Mouse (Mus musculus) heart, adult 18-20 months (tissue): ENCODE results near the gene Dapp1. TPM values are rescaled to one million over a fixed set of nuclear protein-coding genes. Genes with fewer than 3 reads are reported as not detected.
"Not testable (repeated sequence)": the region's sequence is repeated elsewhere in the genome, so short reads cannot be mapped to it uniquely, and the experiment has no call there.

ENCODE experiments used
- DNase-seq, 2 experiments: peaks; one replicate each; pipeline ENCODE4 v3.0.0; 2021 to 2022; ENCODE audit warnings: mixed read lengths in 1 of 2
- total RNA-seq, 2 experiments: library from RNA; stranded (reverse); gene quantifications; 2 replicates each; pipeline ENCODE4 v1.2.3; 2021

The Dapp1 gene
- total RNA-seq, 2 experiments from 2014 or later, result 5.4 to 9.7 TPM

DNA sequence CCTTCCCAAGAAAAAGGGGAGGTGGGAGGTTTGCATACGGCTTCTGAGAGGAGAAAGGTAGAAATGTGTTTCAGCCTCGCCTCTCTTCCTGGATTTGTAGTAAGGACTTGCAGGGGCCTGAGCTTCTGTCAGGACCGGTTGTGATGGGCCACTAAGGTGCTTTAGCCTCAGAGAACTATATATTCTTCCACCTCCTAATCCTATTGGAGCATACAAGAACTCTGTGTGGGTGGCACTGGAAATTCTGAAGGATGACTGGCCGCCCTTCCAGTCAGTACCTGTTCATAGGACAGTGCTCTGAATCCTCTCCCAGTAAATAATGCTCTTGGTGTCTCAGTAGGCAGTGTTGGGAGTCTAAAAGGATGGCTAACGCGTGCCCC, 62.4 kb downstream of the Dapp1 start:
- DNase-seq, result no peak

DNA sequence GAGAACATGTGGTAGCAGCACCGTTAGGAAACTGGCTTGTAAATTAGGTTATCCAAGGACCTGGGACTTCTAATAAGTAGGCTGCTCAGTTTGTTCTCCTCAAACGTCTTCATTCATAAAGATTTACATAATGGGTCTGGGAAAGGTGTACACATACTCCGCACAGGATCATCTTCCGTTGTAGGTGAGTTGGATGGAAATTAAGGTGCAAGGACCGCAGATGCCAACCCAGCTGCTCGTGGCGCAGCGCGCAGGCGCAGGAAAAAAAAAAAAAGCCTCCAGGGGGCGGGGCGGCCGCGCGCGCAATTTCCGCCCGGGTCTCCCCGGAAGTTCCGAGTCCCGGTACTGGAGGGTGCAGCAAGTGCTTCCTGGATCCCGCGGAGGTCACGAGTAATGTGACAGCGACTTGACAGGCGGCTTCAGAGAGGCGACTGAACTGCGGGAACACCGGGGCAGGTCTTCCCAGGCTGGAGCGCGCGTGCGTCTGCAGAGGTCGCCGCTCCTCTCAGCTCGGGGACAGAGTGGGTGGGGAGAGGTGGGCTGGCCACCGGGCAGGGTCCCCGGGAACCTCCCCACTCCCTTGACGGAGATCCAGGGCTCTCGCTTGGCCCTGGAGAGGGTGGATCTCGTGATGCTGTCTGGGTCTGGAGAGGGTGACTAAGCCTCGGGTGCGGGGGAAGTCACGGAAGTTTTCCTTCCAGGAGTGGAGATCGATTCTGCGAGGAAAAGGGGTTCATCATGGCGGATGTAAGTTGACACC, 63.0 kb downstream of the Dapp1 start, which contains the start of gene Lamtor3:
TSS of gene Lamtor3 (plus strand) at position 335 of the 760 bp plus-strand sequence.
- peak; percentile 88 to 90 for DNase-seq

GRCm38 (mm10) chr3:137917694-137918171, 63.6 kb downstream of the Dapp1 start:
- DNase-seq, result peak in 1 of 2 experiments; percentile 15

GRCm38 (mm10) chr3:137914567-137914966, 66.8 kb downstream of the Dapp1 start:
- DNase-seq, result not testable (repeated sequence)

DNA sequence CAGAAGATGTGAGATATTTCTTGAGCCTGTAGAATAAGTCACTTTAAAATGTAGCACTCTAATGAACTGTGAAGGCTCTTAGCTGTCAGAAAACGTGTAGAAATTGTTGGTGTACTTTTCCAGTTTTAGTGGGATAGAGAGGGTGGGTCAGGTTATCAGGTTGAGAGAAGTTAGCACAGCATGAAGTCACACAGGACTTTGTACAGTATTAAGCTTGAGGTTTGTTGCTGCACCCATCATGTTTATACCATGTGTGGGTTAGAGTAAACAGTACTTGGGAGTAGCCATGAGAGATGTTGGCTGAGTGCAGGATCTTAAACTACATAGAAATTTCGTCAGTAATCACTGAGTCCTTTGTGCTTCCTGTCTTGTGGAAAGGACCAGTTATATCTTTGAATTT, 68.3 kb downstream of the Dapp1 start:
- no peak for DNase-seq

DNA sequence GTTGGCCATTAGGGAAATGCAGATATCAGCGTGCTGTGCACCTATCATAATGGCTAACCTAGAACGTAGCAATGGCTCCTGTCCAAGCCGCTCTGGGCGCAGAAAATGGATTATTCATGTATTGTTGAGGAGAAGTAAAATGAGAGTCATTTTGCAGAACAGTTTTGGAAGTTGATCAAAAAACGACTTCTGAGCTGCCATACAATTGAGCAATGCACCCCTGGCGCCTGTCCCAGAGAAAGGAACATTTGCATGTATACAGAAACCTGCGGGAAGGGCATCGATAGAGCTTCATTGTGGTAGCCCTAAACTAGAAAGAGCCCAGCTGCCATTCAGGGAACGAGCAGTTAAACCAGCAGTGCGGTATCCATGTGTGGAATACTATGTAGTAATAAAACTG, 81.2 kb downstream of the Dapp1 start:
- DNase-seq, result no peak

DNA sequence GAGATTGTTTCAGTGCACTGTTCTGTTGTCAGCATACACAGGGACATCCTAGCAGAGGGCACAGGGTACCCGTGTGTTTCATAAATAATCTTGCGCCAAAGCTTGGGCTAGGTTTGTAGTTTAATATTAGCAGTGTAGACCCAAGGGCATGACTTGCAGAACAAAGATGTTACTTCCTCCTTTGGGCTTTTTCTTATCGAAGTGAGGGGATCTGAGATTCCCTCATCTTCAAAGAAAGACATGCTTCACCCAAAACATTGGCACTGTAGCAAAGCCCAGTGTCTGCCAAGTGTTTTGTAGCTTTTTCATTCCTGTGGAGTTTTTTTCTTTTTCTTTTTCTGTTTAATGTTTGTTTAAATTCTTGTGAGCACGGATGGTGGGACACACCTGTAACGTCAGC, 83.7 kb downstream of the Dapp1 start:
- no peak for DNase-seq

DNA sequence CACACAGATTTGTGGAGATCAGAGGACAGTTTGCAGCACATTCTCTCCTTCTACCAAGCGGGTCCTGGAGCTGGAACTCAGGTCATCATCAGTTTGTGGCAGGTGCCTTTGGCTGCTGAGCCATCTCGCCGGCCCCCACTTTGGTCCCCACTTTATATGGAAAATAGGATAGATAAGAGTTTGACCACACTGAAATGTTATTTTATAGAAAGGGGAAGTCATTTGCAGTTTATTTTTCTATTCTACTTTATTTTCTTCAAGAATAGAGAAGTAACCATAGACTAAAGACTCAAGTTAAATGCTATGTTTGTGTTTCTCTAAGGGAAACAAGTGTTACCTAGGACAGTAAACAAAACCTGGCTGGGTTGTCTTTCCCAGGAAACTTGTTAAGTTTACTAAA, 84.5 kb downstream of the Dapp1 start:
- DNase-seq, result no peak

- DNase-seq, result no peak
These were observed 85.0 kb downstream of the Dapp1 start for GRCm38 (mm10) chr3:137896386-137896785.

GRCm38 (mm10) chr3:137895196-137895595, 86.1 kb downstream of the Dapp1 start:
- DNase-seq, result no peak

DNA sequence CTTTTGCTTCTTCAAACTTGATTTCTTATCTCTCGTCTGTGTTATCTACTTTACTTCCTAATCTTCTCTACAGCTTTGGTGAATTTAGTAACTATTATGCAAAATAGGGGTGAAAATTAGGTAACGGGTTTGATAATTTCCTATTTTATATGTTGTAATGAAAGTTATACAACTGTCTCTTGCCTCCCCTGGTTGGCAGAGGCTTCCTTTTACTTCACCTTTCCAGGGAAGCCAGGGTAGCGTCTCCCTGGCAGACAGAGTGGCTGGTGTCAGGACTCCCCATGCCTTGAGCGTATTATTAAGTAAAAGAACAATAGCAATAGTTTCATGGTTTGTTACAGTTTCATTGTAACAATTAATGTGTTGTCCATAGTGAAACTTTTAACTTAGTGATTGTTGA, 87.6 kb downstream of the Dapp1 start:
- DNase-seq, result no peak

DNA sequence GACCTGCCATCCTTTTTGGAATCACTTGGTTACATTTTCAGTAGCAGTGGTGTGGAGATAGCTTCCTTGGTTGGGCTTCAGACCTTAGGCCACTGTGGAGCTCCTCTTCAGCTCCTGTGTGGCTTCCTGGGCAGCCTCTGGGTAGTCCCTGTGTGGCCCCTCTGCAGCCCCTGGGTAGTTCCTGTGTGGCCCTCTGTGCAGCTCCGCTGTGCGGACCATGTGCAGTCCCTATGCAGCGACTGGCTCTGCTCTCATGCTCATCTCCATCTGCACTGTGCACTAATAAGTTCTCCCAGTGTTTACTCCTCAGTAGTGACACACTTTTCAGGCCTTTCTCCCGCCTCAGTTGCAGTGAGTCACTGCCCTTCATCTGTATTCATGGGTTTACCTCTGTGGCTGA, 89.2 kb downstream of the Dapp1 start:
- no peak for DNase-seq

- DNase-seq, result no peak
These were observed 90.3 kb downstream of the Dapp1 start for GRCm38 (mm10) chr3:137891089-137891488.

DNA sequence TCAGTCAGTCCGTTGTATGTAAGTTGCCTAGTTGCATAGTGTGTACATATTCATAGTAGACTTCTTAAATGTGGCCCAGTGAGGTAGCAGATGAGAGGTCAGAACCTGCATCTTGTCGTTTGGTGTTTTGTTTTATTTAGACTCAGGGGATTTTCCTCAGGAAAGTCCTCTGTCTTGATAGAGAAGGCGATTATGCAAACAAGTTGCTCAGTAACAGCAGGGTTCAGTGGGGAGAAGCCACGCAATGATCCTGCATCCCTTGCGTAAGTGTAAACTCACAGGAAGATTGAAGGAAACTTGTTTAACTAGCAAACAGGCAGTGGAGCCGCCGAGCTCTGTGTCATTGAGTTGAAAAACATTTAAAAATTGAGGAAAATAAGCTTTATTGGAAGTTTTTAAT, 93.4 kb downstream of the Dapp1 start:
- no peak for DNase-seq

DNA sequence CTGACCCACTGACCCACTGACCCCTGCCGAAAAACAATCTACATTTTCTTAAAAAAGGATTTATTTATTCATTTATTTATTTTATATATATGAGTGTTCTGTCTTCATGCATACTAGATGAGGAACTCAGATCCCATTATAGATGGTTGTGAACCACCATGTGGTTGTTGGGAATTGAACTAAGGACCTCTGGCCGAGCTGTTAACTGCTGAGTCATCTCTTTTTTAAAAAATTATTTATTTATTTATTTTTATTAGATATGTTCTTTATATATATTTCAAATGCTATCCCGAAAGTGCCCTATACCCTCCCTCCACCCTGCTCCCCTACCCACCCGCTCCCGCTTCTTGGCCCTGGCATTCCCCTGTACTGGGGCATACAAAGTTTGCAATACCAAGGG, 100.3 kb downstream of the Dapp1 start:
- DNase-seq, result no peak

Other genes starting within 250 kb of the Dapp1 start
- 10 to 100 TPM; 61.7 to 65.4 TPM for gene H2afz, start 117.1 kb downstream of the Dapp1 start, total RNA-seq
- 10 to 100 TPM; 11.5 to 12.4 TPM for gene Dnajb14, start 113.9 kb downstream of the Dapp1 start, total RNA-seq
- 10 to 100 TPM; 93.5 to 93.8 TPM for gene Lamtor3, start 63.0 kb downstream of the Dapp1 start, total RNA-seq
- 10 to 100 TPM; 37.3 to 51.9 TPM for gene 1110002E22Rik, start 83.5 kb upstream of the Dapp1 start, total RNA-seq
- gene Gm5105, start 85.8 kb upstream of the Dapp1 start, total RNA-seq, result 1 to 10 TPM; 1.1 to 1.2 TPM
- 1 to 10 TPM; 1.9 to 2.0 TPM for gene Trmt10a, start 161.9 kb upstream of the Dapp1 start, total RNA-seq
- gene Mttp, start 163.4 kb upstream of the Dapp1 start, total RNA-seq, result 1 to 10 TPM; 7.3 to 7.8 TPM
- gene 4930579F01Rik, start 212.3 kb upstream of the Dapp1 start, total RNA-seq, result not detected
- gene Adh7, start 236.2 kb upstream of the Dapp1 start, total RNA-seq, result under 1 TPM; 0.45 to 0.93 TPM